Mouse (Mus musculus): ENCODE measurements around the gene Gsta4.
"Not testable (repeated sequence)": the region's sequence is repeated elsewhere in the genome, so short reads cannot be mapped to it uniquely, and the experiment has no call there.

The Gsta4 gene

GRCm38 (mm10) chr9:78230461-78230860, 47.9 kb downstream of the Gsta4 start, which contains the start of gene Gsta1:
Gene Gsta1 (plus strand): TSS chr9:78230656.
- not testable (repeated sequence) for DNase-seq (ENCODE audit: low spot score)

- DNase-seq (ENCODE audit: low spot score): not testable (repeated sequence)
Measured at GRCm38 (mm10) chr9:78233121-78233695, 50.6 kb downstream of the Gsta4 start.

- DNase-seq (ENCODE audit: low spot score): peak; percentile 76
Measured at GRCm38 (mm10) chr9:78255683-78256470, 73.3 kb downstream of the Gsta4 start.

DNA sequence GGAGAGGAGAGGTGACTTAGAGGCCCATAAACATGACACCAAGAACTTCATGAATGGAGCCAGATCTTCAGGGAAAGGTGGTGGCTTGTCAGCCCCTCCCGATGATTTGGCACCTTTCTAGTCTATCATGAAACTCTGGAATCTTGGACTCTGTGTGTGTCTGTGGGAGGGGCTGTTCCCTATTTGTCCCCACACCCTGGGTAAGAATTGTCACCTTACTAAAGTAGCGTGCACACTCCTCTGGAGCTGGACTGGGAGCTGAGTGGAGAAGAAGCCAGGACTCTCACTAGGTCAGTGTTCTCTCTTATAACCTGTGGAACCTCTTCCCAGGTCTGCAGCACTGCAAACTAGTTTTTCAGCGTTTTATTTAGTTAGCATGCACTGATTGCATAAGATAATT, 74.3 kb downstream of the Gsta4 start, which contains the start of gene Gm3776:
Gene Gm3776, plus strand, starts transcription at position 216 of the 400 bp plus-strand sequence.
- DNase-seq (ENCODE audit: low spot score): not testable (repeated sequence)
